Mouse (Mus musculus) urinary bladder, postnatal 10 days (tissue): ENCODE results near the gene Fpgs.

Experiments used
- DNase-seq: peaks from one replicate; pipeline ENCODE4 v3.0.0; 2022; ENCODE audit warnings: low spot score

The Fpgs gene

GRCm38 (mm10) chr2:32634277-32635105 lies 69.5 kb downstream of the Fpgs start:
- DNase-seq = no peak

- DNase-seq = no peak
These were observed 70.3 kb downstream of the Fpgs start for GRCm38 (mm10) chr2:32633660-32634059.
